Mouse (Mus musculus) lung, postnatal 36 days (tissue): ENCODE measurements around the gene Map6.

Experiments used
- DNase-seq: peaks from one replicate; pipeline ENCODE4 v3.0.0; 2022; ENCODE audit warnings: mixed read lengths

The Map6 gene

DNA sequence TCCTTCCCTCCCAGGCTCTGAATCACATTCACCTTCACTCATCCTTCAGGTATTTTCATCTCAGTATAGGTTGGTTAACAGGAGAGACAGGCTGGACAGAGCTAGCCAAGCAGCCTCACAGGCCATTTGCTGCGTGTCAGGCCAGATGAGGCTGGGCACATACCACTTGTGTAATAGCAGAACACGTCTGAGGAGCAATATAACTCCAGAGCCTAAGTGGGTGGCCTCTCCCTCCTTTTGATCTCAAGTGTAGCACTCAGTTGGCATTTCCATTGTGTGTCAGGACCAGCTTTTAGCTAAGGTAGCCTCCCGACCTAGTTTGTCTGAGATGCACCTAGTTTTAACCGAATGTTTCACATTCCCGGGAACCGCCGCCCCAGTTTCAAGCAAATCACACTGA, 49.0 kb downstream of the Map6 start:
- peak; percentile 61 for DNase-seq

DNA sequence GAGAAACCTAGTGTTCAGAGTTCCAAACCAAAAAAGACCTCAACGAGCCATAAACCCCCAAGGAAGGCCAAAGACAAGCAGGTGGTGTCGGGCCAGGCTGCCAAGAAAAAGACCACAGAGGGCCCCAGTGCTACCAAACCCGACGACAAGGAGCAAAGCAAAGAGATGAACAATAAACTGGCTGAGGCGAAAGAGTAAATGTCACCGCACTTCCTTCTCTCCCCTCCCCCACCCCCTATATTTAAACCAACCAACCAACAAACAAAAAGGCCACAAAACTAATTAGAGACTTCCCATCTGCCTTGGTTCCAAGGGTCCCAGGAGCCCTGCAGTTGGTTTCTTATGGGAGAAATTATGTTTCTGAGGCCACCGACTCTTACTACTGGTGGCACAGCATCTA, 50.2 kb downstream of the Map6 start:
- no peak for DNase-seq

DNA sequence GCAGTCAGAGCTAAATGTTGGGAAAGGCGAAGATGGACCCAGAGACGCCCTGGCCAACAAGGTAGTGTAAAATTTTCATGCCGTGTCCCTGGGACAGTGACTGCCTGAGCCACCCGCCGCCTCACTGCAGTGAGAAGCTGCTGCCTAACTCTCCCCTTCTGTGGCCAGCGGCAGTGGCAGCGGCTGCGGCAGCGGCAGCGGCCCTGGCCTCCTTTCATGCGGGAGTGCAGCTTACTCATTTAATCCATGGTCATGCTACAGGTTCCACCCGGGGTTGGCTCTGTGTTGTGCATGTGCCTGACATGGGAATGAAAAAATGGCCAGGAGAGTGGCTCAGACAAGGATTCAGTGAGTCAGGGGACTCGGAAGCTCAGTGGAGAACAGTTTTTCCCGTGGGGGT, 53.3 kb downstream of the Map6 start:
- DNase-seq, result no peak

DNA sequence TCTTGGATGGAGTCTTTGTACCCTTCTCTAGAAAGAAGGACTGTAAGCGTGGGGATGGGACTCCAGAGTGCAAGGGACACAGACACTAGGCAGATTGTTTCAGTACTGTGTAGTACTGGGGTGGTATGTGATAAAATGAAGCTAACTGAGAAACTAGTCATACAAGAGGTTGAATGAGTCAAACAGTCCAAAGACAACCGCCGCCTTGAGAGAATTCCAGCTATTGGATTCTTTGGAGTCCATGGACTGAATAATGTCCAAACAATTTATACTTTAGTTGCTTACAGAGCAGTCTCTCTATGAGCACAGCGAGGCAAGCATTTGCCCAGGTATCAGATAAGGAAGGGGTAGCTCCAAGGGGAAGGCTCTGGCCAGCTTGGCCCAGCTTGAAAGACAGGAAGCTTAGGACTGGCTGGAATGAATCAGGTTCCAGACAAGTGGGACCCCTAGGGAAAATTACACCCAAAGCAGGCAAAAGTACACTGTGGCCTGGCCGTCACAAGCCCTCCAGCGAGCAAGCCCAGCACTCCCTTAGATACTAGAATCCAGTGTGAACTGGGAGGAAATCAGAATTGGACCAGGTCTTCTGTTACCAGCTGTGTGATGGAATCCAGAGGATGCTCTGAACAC, 55.6 kb downstream of the Map6 start:
- DNase-seq, result no peak

DNA sequence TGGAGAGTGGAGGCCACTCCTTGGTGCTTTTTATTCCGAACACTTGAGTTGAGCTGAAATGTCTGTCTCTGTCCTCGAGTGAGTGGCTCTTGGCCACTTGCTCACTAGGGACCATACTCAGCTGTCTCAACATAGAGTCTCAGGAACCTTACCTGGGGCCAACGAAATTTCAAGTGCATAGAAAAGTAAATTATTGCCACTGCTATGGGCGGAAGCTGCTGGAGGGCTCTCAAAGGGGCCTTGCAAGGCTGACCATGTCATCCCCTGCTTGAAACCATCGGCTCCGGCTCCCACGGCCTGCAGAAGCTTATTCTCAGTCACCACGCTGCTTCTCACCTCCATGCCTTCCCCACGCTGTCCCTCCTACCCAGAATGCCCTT, 56.1 kb downstream of the Map6 start:
- DNase-seq, result peak; percentile 36

DNA sequence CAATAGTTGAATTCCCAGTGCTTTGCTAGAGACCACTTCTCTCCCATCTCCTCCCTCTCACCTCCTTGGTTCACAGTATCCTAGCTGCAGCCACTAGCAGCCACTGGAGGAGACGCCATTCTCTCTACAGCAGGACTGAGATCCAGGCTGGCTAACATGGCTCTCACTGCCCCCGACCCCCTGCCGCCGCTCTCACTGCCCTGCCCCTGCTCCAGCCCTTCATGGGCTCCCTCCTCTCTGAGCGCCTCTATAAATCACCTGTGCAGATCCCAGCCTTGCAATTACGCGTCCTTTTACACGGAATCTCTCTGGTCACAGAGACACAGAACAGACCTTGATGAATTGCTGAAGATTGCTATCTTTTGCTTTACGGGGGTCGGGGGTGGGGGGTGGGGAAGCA, 57.6 kb downstream of the Map6 start:
- no peak for DNase-seq

DNA sequence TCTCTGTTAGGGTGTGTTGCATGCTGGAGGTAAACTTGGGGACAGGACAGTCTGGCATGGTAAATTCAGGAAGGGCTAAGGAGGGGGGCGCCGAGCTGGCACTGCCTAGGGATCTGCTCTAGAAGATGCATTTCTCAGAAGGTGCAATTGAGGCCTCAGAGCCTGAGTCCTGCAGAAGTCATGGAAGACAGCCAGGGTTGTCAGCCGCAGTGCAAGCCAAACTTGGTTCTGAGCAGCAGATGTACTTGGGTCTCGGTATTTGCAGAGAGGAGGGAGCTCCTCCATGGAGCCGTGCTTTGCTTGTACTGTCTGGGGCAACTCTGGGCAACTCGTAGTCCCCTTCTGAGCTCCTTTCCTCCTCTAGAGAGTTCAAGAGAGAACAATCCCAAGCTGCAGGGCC, 58.9 kb downstream of the Map6 start:
- DNase-seq, result no peak

DNA sequence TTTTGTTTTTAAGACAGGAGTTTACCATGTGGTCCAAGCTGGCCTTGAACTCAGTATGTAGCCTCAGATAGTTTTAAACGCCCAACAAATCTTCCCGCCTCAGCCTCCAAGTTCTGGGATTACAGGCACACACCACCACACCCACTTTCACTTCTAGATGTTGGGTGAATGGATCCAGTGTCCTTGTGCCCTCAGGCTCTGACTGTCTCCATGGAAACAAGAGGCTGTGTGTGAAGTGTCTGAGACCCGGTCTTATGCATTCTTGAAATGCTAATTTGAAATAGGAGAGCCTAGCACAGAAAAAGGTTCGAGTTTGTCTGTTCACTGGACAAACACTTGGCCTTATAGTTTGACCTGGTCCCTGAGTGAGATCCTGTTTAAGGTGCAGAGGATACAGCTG, 61.6 kb downstream of the Map6 start:
- no peak for DNase-seq

DNA sequence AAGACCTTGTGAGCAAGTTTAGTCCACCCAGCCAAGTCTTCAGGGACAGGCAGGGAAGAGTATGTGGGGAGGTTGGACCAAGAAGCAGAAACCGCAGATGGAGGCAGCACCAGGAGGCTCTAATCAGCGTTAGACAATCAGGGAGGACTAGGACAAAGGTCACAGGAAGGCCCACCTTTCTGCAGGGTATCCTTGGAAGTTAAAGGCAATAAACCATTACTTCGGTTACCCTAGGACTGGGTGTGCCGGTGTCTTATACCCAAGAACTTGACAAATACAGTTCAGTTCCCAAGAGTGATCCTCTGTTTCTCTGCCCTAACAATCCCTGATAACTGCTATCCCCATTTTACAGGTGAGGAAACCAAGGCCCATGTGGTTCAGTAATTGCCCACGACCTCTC, 62.8 kb downstream of the Map6 start:
- DNase-seq, result no peak

DNA sequence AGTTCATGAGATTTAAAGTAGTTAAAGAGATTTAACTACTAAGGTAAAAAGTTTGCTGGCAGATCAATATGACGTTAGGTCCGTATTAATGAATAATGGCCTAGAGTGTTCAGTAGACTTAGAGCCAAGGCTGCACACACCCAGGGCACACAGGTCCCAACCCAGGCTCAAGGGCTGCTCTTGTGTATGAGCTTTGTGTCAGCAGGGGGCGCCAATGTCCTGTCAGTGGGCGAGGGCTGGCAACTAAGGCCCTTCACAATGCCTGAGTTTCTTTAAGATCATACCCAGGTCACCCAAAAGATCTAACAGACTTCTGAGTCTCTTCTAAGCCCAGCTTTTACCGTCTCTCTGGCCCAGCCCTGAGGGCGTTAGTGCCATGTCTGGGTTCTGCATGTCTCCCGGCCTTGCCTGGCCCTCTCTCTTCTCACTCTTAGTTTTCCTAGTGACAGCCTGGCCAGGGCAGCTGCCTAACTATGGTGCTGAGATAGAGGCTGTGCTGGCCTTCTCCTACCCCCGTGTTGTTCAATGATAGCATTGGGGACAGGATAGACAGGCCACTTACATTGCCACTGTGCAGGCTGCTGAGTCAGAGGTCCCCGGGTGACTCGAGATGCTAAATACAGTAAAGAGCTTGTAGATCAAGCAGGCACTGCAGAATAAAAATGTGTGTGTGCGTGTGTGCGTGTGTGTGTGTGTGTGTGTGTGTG, 65.7 kb downstream of the Map6 start:
- peak; percentile 94 for DNase-seq

DNA sequence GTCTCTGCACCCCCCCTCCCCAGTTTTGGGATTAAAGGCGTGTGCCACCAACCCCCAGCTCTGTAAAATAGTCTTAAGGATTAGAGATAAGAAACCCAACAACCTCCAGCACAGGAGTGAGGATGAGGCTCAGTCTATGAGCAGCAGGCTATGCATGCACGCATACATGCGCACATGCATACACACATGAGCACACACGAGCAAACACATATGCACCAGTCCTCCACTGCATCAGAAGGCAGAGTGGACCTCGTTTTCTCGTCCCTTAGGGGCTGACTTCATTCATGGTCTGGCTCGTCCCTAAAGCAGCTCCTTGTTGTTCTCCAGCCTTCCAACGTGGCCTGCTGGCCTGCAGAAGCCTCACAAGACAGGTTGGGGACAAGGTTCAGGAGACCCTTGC, 73.5 kb downstream of the Map6 start:
- DNase-seq, result no peak

DNA sequence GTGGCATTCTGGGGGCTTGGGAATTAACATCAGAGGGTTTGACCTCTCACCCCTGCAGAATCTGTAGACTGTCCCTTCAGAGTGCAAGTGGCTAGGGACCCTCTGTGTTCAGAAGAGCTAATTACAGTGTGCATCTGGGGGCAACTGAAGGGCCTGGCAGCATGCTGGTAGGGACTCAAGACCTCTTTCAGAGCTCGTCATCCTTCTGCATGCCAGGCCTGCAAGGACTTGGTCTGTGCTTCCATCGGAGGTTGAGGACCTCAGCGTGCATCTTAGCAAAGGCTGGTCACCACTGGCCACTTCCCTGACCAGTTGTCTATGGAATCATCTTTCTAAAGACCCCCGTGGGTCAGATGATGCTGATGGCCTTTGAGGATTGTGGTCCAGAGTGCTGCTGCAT, 76.3 kb downstream of the Map6 start:
- no peak for DNase-seq

DNA sequence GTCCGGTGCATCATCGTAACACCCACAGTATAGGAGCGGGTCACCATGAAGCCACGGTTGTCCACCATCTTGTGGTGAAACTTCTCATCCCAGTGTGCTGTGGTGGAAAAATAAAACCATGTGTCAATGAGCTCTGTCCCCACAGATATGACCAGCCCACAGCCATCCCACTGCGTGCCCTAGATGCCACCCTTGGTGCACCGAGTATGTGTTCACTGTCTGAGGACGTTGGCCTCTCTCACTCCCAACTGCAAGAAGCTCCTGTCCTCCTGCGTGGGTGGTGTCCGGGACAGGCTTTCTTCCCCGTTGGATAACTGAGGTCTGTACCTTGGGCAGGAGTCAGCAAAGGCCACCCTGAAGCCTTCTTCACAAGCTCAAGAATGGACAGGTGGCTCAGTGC, 80.0 kb downstream of the Map6 start:
- no peak for DNase-seq

DNA sequence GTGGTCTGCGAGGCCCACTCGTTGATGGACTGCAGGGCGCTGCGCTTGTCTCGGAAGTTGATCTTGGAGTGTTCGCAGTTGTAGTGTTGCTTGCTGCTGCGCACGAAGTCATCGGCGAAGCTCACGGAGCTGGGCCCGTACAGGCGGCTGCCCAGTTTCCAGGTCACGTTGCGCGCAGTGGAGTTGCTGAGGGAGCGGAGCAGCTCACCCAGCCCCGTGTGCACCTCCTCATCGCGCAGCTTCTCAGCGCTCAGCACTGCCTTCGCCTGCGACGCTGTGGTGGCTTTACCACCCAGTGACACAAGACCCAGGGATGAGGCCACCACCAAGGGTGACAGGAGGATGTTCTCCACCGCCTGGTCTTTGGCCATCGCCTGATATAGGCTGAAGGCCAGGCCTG, 81.6 kb downstream of the Map6 start:
- no peak for DNase-seq

DNA sequence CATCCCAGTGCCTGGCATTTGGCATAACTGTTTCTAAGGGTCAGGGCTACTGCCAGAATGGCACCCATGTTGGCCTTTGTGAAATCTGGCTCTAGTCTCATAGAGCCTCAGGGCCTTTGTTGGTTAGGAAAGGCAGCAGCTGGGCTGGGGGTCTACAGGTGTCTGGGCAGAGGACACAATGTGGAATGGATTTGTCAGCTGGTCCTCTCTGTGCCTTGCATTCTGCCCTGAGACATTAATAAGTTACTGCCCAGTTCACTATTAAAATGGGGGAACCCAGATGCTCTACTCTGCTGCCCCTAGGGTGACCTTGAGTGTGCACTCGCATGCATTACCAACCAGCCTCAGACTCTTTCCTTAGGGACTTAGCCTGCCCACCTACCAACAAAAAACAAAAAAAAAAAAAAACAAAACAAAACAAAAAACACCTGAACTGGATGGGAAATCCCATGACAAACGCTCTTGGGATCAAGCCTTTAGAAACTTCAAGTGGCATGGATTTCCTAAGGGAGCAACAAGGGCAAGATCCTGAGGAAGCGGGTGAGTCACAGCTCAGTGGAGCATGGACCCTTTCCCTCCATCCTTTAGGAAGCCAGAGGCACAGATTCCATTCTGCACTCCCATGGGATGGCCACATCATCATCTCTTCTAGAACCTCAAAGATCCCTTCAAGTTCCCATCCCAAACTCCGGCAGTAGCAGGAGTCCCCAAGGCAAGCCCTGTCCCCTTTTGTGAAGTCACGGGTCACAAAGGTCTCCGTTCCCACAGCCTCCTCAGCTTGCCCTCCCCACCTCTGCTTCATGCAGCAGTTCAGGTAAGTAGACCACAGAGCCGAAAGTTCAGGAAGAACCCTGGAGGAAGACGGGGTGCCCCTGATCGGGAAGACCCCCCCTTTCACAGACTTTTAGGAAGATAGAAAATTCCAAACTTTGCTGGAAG, 82.8 kb downstream of the Map6 start:
- no peak for DNase-seq

DNA sequence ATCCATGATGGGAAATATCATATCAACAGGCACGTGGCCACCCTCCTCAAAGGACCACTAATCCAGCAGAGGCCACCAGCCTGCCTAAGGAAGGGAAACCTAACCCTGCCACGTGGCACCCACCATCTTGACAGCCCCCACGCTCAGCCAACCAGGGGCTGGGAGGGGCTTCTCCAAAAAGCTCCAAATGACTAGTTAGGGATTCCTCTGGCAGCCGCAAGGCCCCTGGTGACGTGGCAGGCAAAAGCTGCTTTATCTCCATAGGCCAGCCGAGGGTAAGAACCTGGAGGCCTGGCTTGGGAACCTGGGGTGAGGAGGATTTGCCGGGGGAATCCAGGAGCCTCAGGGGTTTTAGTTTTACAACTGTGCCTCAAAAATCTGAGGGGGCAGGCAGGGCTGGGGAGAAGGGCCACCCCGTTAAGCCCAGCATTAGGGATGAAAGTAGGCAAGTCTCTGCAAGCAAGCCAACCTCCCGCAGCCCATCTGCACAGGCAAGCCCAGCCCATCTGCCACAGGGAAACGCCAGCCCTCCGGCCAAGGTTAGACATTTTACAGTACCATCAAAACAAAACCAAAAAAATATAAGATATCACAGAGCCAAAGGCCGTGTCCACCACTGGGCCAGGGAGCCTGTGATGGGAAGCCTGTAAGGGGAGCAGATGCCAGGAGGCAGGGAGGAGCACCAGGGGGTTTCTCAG, 84.0 kb downstream of the Map6 start:
- DNase-seq, result peak; percentile 39

DNA sequence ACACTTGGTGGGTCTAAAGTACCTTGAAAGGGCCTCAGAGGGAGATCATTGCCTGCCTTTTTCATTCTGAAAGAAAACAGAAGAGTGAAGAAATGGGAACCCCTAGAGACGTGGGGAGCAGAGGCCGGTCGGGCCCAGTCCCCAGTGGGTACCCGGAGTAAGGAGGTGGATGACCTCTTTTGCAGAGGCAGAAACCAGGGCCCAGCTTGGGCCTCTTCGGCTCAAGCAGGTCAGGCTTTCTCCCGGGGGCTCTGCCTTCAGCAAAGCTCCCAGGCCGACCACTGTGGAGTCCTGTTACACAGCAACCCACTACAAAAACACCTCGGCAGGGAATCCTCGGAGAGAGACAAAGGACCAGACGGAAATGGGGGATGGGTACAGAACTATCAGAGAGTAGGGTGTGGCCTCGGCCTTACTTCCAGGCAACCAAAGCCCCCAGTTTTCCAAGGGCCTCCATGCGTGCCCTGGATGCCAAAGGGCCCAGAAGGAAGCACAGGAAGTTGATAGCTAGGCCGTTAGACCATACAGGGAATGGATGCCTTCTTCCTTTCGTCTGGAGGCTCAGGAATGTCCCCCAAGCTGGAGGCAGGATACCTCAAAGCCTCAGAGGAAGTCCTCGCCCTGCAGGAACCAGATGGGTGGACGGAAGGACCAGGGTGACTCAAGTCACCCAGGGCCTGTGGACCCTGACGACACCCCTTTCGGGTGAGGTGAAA, 84.7 kb downstream of the Map6 start:
- peak; percentile 59 for DNase-seq

DNA sequence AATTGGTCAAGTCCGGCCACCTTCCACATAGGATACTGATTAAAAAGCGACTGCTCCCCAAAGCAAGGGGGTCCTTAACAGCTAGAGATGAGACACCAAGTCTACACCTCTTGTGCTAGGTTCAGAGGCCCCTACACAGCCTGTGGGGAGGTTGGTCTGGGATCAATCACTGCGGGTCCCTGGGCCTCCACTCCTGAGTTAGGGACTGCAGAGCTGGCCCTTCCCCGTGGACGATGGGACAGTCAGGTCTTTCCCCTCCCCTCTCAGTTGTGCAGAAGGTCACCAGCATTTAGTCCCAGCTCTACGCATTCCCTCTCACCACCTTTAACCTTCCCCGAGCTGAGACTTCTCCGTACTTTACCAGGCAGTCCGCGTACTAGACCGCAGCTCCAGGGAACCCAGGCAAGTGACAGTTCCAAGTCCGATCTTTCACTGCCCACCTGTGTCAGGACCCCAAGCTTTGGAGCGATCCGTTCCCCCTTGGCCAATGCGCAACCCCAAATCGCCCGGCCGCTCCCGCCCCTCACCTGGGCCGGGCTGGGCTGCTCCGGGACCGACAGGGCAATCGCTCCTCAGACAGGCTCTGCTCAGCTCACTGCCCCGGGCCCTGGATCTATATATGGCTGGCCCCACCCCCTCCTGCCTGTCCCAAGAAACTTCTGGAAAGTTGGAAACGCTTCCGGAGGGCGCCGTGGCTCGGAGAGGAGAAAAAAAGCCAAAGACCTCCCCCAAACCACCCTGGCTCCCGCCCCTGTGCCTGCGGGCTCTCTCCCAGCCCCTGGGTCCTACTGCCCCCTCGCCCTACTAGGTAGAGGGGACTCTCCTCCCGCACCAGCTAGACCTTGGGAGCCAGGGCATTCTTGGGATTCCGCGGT, 85.5 kb downstream of the Map6 start, which contains the start of gene Serpinh1:
Gene Serpinh1, minus strand, starts transcription at position 714 of the 875 bp plus-strand sequence.
- DNase-seq, result peak; percentile 93

DNA sequence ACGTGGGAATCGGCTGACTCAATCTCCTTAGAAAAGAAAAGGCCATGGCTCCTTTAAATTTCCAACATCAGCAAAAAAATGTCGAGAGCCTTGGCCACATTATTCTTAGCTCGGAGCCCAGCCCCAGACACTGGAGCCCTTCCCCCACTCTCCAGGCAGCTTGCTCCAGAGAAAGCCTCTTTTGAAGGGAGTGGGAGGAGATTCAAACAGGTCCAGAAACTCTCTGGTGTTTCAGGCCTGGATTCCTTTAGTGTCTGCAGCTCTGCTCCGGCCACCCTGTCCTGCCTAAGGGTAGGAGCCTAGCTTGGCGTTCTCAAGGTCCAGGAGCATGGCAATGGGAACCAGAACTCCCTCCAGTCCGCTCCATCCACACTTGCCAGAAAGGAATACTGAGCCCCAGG, 88.5 kb downstream of the Map6 start:
- DNase-seq, result peak; percentile 91

DNA sequence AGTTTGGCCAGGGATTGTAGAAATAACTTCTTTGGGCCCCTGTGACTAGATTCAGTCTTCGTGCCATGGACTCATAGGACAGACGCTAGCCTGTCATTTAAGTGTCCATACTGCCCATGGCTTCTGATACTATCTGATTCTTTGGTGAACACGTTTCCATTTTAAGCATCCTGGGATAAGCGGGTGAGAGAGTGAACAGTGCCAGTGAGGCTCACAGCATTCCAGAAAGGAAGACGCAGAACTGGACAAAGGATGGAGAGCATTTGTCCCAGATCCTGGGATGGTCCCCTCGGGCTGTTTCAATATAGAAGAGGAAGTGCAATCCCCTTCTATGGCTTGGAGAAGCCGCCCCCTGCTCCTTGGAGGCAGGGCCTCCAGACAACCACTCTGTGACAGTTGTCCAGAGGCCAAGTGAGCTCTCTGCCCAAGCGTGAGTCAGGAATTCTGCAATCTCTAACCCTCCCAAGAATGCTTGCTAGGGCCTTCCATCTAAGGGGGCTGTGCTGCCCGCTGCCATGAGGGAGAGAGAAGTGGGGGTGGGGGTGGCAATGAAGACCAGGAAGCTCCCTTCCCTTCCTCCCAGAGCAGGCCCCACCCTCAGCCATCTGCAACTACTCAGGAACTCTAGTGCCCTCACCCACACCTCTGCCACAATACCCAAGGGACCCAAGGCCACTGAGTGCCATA, 89.1 kb downstream of the Map6 start:
- DNase-seq, result peak; percentile 72

DNA sequence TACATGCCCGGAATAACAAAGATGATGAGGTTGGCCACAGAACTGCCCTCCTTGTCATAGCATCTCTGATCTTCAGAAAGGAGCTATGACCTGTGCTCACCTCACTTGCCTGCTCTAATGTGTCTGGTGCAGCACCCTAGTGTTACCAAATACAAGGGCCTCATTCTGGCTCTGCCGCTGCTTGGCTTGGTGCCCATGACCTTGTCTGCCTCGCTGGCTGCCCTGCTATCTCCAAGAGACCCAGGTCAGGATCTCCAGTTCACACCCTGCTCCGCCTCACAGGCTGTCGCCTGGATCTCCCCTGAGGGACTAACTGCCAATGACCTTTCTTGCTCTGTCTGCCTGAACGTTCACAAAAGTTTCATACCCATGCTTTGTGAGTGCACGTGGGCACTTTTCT, 90.0 kb downstream of the Map6 start:
- peak; percentile 52 for DNase-seq
